8 mouse cellular contexts compared by ENCODE assay signal in the genomic region with DNA sequence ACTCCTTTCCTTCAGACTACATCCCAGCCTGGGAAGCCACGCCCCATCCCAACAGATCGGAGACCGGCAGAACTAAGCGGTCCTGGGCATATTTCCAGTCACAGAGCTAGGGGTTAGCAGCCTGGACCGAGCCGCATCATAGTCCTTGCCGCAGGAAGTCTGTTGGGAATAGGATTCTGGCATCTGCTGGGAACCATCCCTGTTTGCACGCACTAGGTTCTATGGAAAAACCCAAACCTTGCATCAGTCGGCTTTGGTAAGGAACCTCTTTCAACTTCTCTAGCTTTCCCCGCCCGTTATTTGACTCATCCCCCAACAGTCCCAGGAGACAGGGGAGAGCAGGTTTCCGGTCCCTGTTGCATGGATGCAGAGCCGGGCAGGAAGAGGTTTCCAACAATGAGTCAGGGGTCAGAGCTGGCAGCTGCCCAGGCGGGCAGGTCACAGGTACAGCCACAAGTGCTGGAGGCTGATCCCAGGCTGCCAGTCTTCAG. TPM values are rescaled to one million over a fixed set of nuclear protein-coding genes. Genes with fewer than 3 reads are reported as not detected.
DNase-seq lines count a peak whose midpoint lies in the region; ATAC-seq and TF ChIP-seq lines count a peak whose summit lies in the region.

No protein-coding gene starts in this region.

- H3K27ac ChIP-seq in spleen, adult 2 months (ENCODE audit: insufficient read depth, low read length), result peak overlapping the region; percentile 67
- peak overlapping the region; percentile 83 for H3K27ac ChIP-seq in embryonic facial prominence, embryonic 13.5 days
- H3K27ac ChIP-seq in midbrain, embryonic 14.5 days (replicated peaks; ENCODE audit: low read depth, low read length), result no peak overlapping the region

- no peaks in the 10 kb centered on the region for H3K9me3 ChIP-seq in embryonic facial prominence, embryonic 13.5 days
- no peaks in the 10 kb centered on the region for H3K9me3 ChIP-seq in midbrain, embryonic 14.5 days (ENCODE audit: control insufficient read depth, low read length)

- intact Hi-C loops in heart, postnatal 10 days (cut with DNase I), result loop anchor here (2.0 kb wide), 1 partner anchor 41 kb away; the partner anchor contains the start of gene Ddit4

- peak overlapping the region; percentile 44 for H3K4me2 ChIP-seq in embryonic facial prominence, embryonic 13.5 days
- H3K4me2 ChIP-seq in midbrain, embryonic 14.5 days (ENCODE audit: low read length), result no peak overlapping the region

- no peaks in the 10 kb centered on the region for H3K36me3 ChIP-seq in spleen, adult 2 months (ENCODE audit: control insufficient read depth, insufficient read depth, low read length)
- no peaks in the 10 kb centered on the region for H3K36me3 ChIP-seq in embryonic facial prominence, embryonic 13.5 days
- H3K36me3 ChIP-seq in midbrain, embryonic 14.5 days (ENCODE audit: control insufficient read depth, insufficient read depth, low read length), result no peaks in the 10 kb centered on the region

- no peak for DNase-seq in spleen, adult 2 months (ENCODE audit: low read depth in 1 of 2, low spot score in 2 of 2)
- DNase-seq in spleen, adult 12 weeks (ENCODE audit: low spot score), result no peak
- DNase-seq in heart, postnatal 10 days, result peak; percentile 78 to 80
- DNase-seq in kidney, postnatal 36 days, result peak; percentile 76 to 81
- peak; percentile 70 for DNase-seq in midbrain, embryonic 14.5 days
- DNase-seq in left cerebral cortex, adult 8-10 months (ENCODE audit: low spot score in 2 of 2), result no peak

- H3K9ac ChIP-seq in embryonic facial prominence, embryonic 13.5 days, result no peak overlapping the region
- no peak overlapping the region for H3K9ac ChIP-seq in midbrain, embryonic 14.5 days (replicated peaks; ENCODE audit: low read length)

- WGBS in spleen, adult 2 months, result 25% methylated on average over 14 of the region's 14 CpGs
- WGBS in embryonic facial prominence, embryonic 13.5 days, result 4% methylated on average over 14 of the region's 14 CpGs
- WGBS in midbrain, embryonic 14.5 days, result 10% methylated on average over 14 of the region's 14 CpGs

- no peaks in the 10 kb centered on the region for H3K27me3 ChIP-seq in spleen, adult 2 months (ENCODE audit: control insufficient read depth, insufficient read depth, low read length)
- H3K27me3 ChIP-seq in embryonic facial prominence, embryonic 13.5 days, result no peaks in the 10 kb centered on the region
- no peaks in the 10 kb centered on the region for H3K27me3 ChIP-seq in midbrain, embryonic 14.5 days (ENCODE audit: control insufficient read depth, insufficient read depth, low read length)

- no peak for TF ChIP-seq POLR2A in spleen, adult 2 months (IDR thresholded peaks at IDR 0.05; ENCODE audit: low read depth, low read length)

- no peak for ATAC-seq in embryonic facial prominence, embryonic 13.5 days (ENCODE audit: insufficient number of reproducible peaks, insufficient read depth, low FRiP score, low TSS enrichment, low read depth)
- no peak; the same call in 1 of the 2 replicates for ATAC-seq in midbrain, embryonic 14.5 days (ENCODE audit: low FRiP score, low TSS enrichment)
- no peak for ATAC-seq in activated CD4-positive, CD25-positive, alpha-beta regulatory T cell, adult 4 months

- peak overlapping the region; percentile 16; the same call in 1 of the 2 replicates for H3K4me3 ChIP-seq in spleen, adult 2 months (ENCODE audit: extremely low read depth, insufficient read depth, insufficient read length)
- no peak overlapping the region for H3K4me3 ChIP-seq in embryonic facial prominence, embryonic 13.5 days
- H3K4me3 ChIP-seq in midbrain, embryonic 14.5 days (replicated peaks; ENCODE audit: low read depth, low read length), result no peak overlapping the region

- peaks cover 48% of the 10 kb centered on the region; the same call in 1 of the 2 replicates for H3K4me1 ChIP-seq in spleen, adult 2 months (ENCODE audit: control insufficient read depth, insufficient read depth, insufficient read length)
- peaks cover 53% of the 10 kb centered on the region for H3K4me1 ChIP-seq in embryonic facial prominence, embryonic 13.5 days
- H3K4me1 ChIP-seq in midbrain, embryonic 14.5 days (ENCODE audit: control insufficient read depth, insufficient read depth, low read length), result peaks cover 19% of the 10 kb centered on the region

- no peak for TF ChIP-seq CTCF in spleen, adult 2 months (IDR thresholded peaks at IDR 0.05; ENCODE audit: extremely low read depth, insufficient read depth, insufficient read length, insufficient replicate concordance)

RNA-seq across cellular contexts. Expression of gene Dnajb12, which starts 30.0 kb away (rescaled TPM):
- polyA plus RNA-seq in spleen, adult 2 months (2012; rRNA removed), result 29.9 and 32.4 TPM in 2 replicates
- 20.5 and 20.7 TPM in 2 replicates for polyA plus RNA-seq in embryonic facial prominence, embryonic 13.5 days (2015; fragmentation: Nextera tagmentation; extraction: Ambion mirVana)
- total RNA-seq in heart, postnatal 10 days (2021), result 10 to 100 TPM; 35.2 to 41.9 TPM
- 15.9 and 20.5 TPM in 2 replicates for polyA plus RNA-seq in midbrain, embryonic 14.5 days (2014; fragmentation: Nextera tagmentation; extraction: Ambion mirVana)
- 10 to 100 TPM; 18.4 to 20.7 TPM for polyA plus RNA-seq in activated CD4-positive, CD25-positive, alpha-beta regulatory T cell, adult 4 months (2017; shearing (Covaris generic))
- 10 to 100 TPM; 50.8 to 56.3 (median 54.1) TPM for total RNA-seq in left cerebral cortex, adult 8-10 months (2022)

RNA-seq across cellular contexts. Expression of gene Ddit4, which starts 42.2 kb away (rescaled TPM):
- polyA plus RNA-seq in spleen, adult 2 months (2012; rRNA removed), result 152 and 168 TPM in 2 replicates
- polyA plus RNA-seq in embryonic facial prominence, embryonic 13.5 days (2015; fragmentation: Nextera tagmentation; extraction: Ambion mirVana), result 86.5 and 93.1 TPM in 2 replicates
- 100 to 1,000 TPM in 1 of 2 experiments, 10 to 100 TPM in 1; 65.8 to 116 TPM for total RNA-seq in heart, postnatal 10 days (2021)
- polyA plus RNA-seq in midbrain, embryonic 14.5 days (2014; fragmentation: Nextera tagmentation; extraction: Ambion mirVana), result 6.2 and 7.3 TPM in 2 replicates
- polyA plus RNA-seq in activated CD4-positive, CD25-positive, alpha-beta regulatory T cell, adult 4 months (2017; shearing (Covaris generic)), result 10 to 100 TPM; 17.5 to 31.2 TPM
- 10 to 100 TPM; 35.6 to 58.9 (median 44.0) TPM for total RNA-seq in left cerebral cortex, adult 8-10 months (2022)

Comparison
In these comparisons a context has a peak if more than half of its experiments do, and no peak if none do; other contexts are left out.
1. DNase-seq: peak in heart, postnatal 10 days (2 of 2), kidney, postnatal 36 days (2 of 2) and midbrain, embryonic 14.5 days (single experiment); none in spleen, adult 2 months (0 of 2), spleen, adult 12 weeks (single experiment) and left cerebral cortex, adult 8-10 months (0 of 2).